Mouse (Mus musculus) small intestine, adult 2 months (tissue): ENCODE measurements around the gene Casq1. TPM values are rescaled to one million over a fixed set of nuclear protein-coding genes. Genes with fewer than 3 reads are reported as not detected.
A peak's percentile ranks its signal among the peaks of the same experiment; 100 is the strongest.

Source experiments
- H3K27ac ChIP-seq: fragments of 200-500 bp; 2 replicates; pipeline ENCODE4 v1.5.1; 2012; ENCODE audit warnings: low read depth, low read length, control low read depth, inconsistent platforms; ENCODE audit not compliant: insufficient read depth
- H3K27me3 ChIP-seq: fragments of 200-500 bp; 2 replicates; pipeline ENCODE4 v1.6.1; 2012; ENCODE audit warnings: mild to moderate bottlenecking, moderate library complexity, low read length, inconsistent platforms; ENCODE audit not compliant: control insufficient read depth, insufficient read depth
- H3K36me3 ChIP-seq: fragments of 200-500 bp; 2 replicates; pipeline ENCODE4 v1.6.1; 2012; ENCODE audit warnings: mild to moderate bottlenecking, low read length, control low read depth, inconsistent platforms; ENCODE audit not compliant: control insufficient read depth, insufficient read depth
- H3K4me1 ChIP-seq: fragments of 200-500 bp; 2 replicates; pipeline ENCODE4 v1.6.1; 2012; ENCODE audit warnings: low read length, inconsistent platforms, mixed read lengths; ENCODE audit not compliant: control insufficient read depth, insufficient read depth, insufficient read length
- H3K4me3 ChIP-seq: fragments of 200-500 bp; 2 replicates; pipeline ENCODE4 v1.5.1; 2012; ENCODE audit warnings: low read depth, mild to moderate bottlenecking, control low read depth, inconsistent platforms, low read length, moderate library complexity
- CTCF ChIP-seq: fragments of 200-500 bp; IDR thresholded peaks from 2 replicates; pipeline ENCODE4 v1.5.1; 2012; ENCODE audit warnings: low read depth, mild to moderate bottlenecking, control low read depth, inconsistent platforms, low read length, moderate library complexity, mixed read lengths; ENCODE audit not compliant: insufficient replicate concordance, insufficient read length; ENCODE audit errors: extremely low read depth
- POLR2A ChIP-seq: fragments of 200-500 bp; IDR thresholded peaks from 2 replicates; pipeline ENCODE4 v1.6.1; 2012; ENCODE audit warnings: low read depth, mild to moderate bottlenecking, control low read depth, inconsistent platforms, low read length, moderate library complexity
- WGBS: fragments of 180-500 bp; shearing (Covaris S2); methylation state at CpG from one replicate; pipeline ENCODE4 v1.1.7; 2018; 5-methylcytosine and 5-hydroxymethylcytosine counted together
- polyA plus RNA-seq: library from polyadenylated mRNA; depleted of rRNA; stranded (reverse); fragments of >200 nt; gene quantifications from 2 replicates; pipeline ENCODE4 v1.2.3, GENCODE M21; 2012

The Casq1 gene
- polyA plus RNA-seq, 1 experiment: 0.18 TPM

- Histone ChIP-seq H3K4me3 (no peak overlapping the region), H3K27me3 (no peaks in the 10 kb centered on the region), H3K4me1 (no peaks in the 10 kb centered on the region), H3K36me3 (peaks cover 64% of the 10 kb centered on the region), H3K27ac (no peak overlapping the region)
- TF ChIP-seq CTCF: no peak
- no peak for TF ChIP-seq POLR2A
- WGBS: 91% methylated on average over 3 of the region's 3 CpGs
Measured at GRCm38 (mm10) chr1:172192217-172192616, 27.5 kb downstream of the Casq1 start.

- H3K27ac ChIP-seq: no peak overlapping the region
- WGBS: 84% methylated on average over 2 of the region's 2 CpGs
- peaks cover 65% of the 10 kb centered on the region for H3K36me3 ChIP-seq
Measured at GRCm38 (mm10) chr1:172191578-172191977, 28.1 kb downstream of the Casq1 start.

GRCm38 (mm10) chr1:172188891-172189290 is 30.8 kb downstream of the Casq1 start:
- H3K27ac ChIP-seq: no peak overlapping the region
- no peak for TF ChIP-seq POLR2A
- peak; percentile 48; the same call in 1 of the 2 replicates for TF ChIP-seq CTCF
- WGBS: 66% methylated on average over 4 of the region's 4 CpGs
- H3K4me1 ChIP-seq: no peaks in the 10 kb centered on the region
- H3K4me3 ChIP-seq: no peak overlapping the region
- no peaks in the 10 kb centered on the region for H3K27me3 ChIP-seq
- peaks cover 58% of the 10 kb centered on the region for H3K36me3 ChIP-seq

More at GRCm38 (mm10) chr1:172191578-172191977, 28.1 kb downstream of the Casq1 start:
- H3K27me3 ChIP-seq: no peaks in the 10 kb centered on the region
- TF ChIP-seq CTCF (no peak), POLR2A (no peak)
- H3K4me1 ChIP-seq: no peaks in the 10 kb centered on the region
- no peak overlapping the region for H3K4me3 ChIP-seq

GRCm38 (mm10) chr1:172186401-172187289 is 33.0 kb downstream of the Casq1 start:
- Histone ChIP-seq H3K36me3 (peaks cover 57% of the 10 kb centered on the region), H3K27me3 (no peaks in the 10 kb centered on the region), H3K4me3 (no peak overlapping the region), H3K4me1 (no peaks in the 10 kb centered on the region), H3K27ac (no peak overlapping the region)
- TF ChIP-seq POLR2A: no peak
- TF ChIP-seq CTCF: no peak
- WGBS: 92% methylated on average over 10 of the region's 10 CpGs

GRCm38 (mm10) chr1:172183915-172184314 is 35.8 kb downstream of the Casq1 start:
- Histone ChIP-seq H3K36me3 (peaks cover 59% of the 10 kb centered on the region), H3K27ac (no peak overlapping the region), H3K4me1 (no peaks in the 10 kb centered on the region), H3K4me3 (no peak overlapping the region), H3K27me3 (no peaks in the 10 kb centered on the region)
- TF ChIP-seq POLR2A (no peak), CTCF (no peak)

GRCm38 (mm10) chr1:172183056-172183455 is 36.6 kb downstream of the Casq1 start:
- no peaks in the 10 kb centered on the region for H3K27me3 ChIP-seq
- TF ChIP-seq CTCF: no peak
- no peak for TF ChIP-seq POLR2A
- no peak overlapping the region for H3K27ac ChIP-seq
- no peaks in the 10 kb centered on the region for H3K4me1 ChIP-seq
- 96% methylated on average over 6 of the region's 6 CpGs for WGBS
- H3K4me3 ChIP-seq: no peak overlapping the region
- peaks cover 60% of the 10 kb centered on the region for H3K36me3 ChIP-seq

- WGBS: 92% methylated on average over 3 of the region's 3 CpGs
- no peak overlapping the region for H3K27ac ChIP-seq
- TF ChIP-seq CTCF (no peak), POLR2A (no peak)
- H3K36me3 ChIP-seq: peaks cover 54% of the 10 kb centered on the region
- H3K27me3 ChIP-seq: no peaks in the 10 kb centered on the region
- no peak overlapping the region for H3K4me3 ChIP-seq
- H3K4me1 ChIP-seq: no peaks in the 10 kb centered on the region
Measured at GRCm38 (mm10) chr1:172181777-172182176, 37.9 kb downstream of the Casq1 start.
